Mouse (Mus musculus) intestine, postnatal 0 days (tissue): ENCODE data around the gene Nr2f6. TPM values are rescaled to one million over a fixed set of nuclear protein-coding genes. Genes with fewer than 3 reads are reported as not detected.

Source experiments
- ATAC-seq: fragments of 200-750 bp; cut with Nextera tagmentation; 2 replicates; pipeline ENCODE4 v1.8.0; 2017; ENCODE audit warnings: mild to moderate bottlenecking, moderate TSS enrichment, moderate library complexity
- H3K27ac ChIP-seq: fragments of 300-500 bp; sonication (generic); 2 replicates; pipeline ENCODE4 v1.5.1; 2014; ENCODE audit warnings: mild to moderate bottlenecking, low read depth, low read length, moderate library complexity
- H3K27me3 ChIP-seq: fragments of 300-500 bp; sonication (generic); replicated peaks from 2 replicates; pipeline ENCODE4 v1.6.1; 2014; ENCODE audit warnings: low read length, mixed read lengths; ENCODE audit not compliant: control insufficient read depth, insufficient read depth
- H3K36me3 ChIP-seq: fragments of 300-500 bp; sonication (generic); 2 replicates; pipeline ENCODE4 v1.6.1; 2014; ENCODE audit warnings: mild to moderate bottlenecking, moderate library complexity; ENCODE audit not compliant: control insufficient read depth, insufficient read depth
- H3K4me1 ChIP-seq: fragments of 300-500 bp; sonication (generic); replicated peaks from 2 replicates; pipeline ENCODE4 v1.6.1; 2014; ENCODE audit warnings: antibody characterized with exemption, low read length, mixed read lengths; ENCODE audit not compliant: control insufficient read depth, insufficient read depth
- H3K4me2 ChIP-seq: fragments of 300-500 bp; sonication (generic); replicated peaks from 2 replicates; pipeline ENCODE4 v1.6.1; 2014; ENCODE audit warnings: low read depth, mild to moderate bottlenecking, moderate library complexity
- H3K4me3 ChIP-seq: fragments of 300-500 bp; sonication (generic); 2 replicates; pipeline ENCODE4 v1.5.1; 2014; ENCODE audit warnings: low read depth, low read length
- H3K9ac ChIP-seq: fragments of 300-500 bp; sonication (generic); 2 replicates; pipeline ENCODE4 v1.6.1; 2014; ENCODE audit warnings: mild to moderate bottlenecking, low read depth, low read length
- H3K9me3 ChIP-seq: fragments of 300-500 bp; sonication (generic); 2 replicates; pipeline ENCODE4 v1.6.1; 2016; ENCODE audit warnings: mixed run types; ENCODE audit not compliant: control insufficient read depth
- CTCF ChIP-seq: sonication (generic); IDR thresholded peaks from 2 replicates; pipeline ENCODE4 v1.5.1; 2016; ENCODE audit warnings: low read depth, mild to moderate bottlenecking, control low read depth, antibody characterized with exemption, moderate library complexity
- WGBS: fragments of 180-500 bp; shearing (Covaris S2); extraction: QIAGEN DNeasy Blood & Tissue Kit; methylation state at CpG from one replicate; pipeline ENCODE4 v1.1.7; 2014; 5-methylcytosine and 5-hydroxymethylcytosine counted together
- polyA plus RNA-seq: library from polyadenylated mRNA; unstranded; fragments of >200 nt; fragmentation: Nextera tagmentation; extraction: Ambion mirVana; gene quantifications from 2 replicates; pipeline ENCODE4 v1.2.1, GENCODE M21; 2015

Gene Nr2f6
- polyA plus RNA-seq, 1 experiment from 2014 or later, result 58.5 TPM

- no peak for ATAC-seq
- H3K36me3 ChIP-seq, result peaks cover 17% of the 10 kb centered on the region
- WGBS, result 98% methylated on average over 2 of the region's 2 CpGs
These were observed 19.1 kb upstream of the Nr2f6 start for GRCm38 (mm10) chr8:71400826-71401225.

GRCm38 (mm10) chr8:71397701-71398100, 15.9 kb upstream of the Nr2f6 start:
- peaks cover 17% of the 10 kb centered on the region for H3K36me3 ChIP-seq
- H3K27me3 ChIP-seq, result no peaks in the 10 kb centered on the region
- H3K4me3 ChIP-seq, result peak overlapping the region; percentile 63; the same call in 1 of the 2 replicates
- no peak overlapping the region for H3K9ac ChIP-seq
- WGBS, result 80% methylated on average over 12 of the region's 12 CpGs
- no peaks in the 10 kb centered on the region for H3K9me3 ChIP-seq
- no peak for TF ChIP-seq CTCF
- peak overlapping the region; percentile 73 for H3K4me2 ChIP-seq
- H3K4me1 ChIP-seq, result 0 out of 2 replicates have a peak, but pooled peaks cover 5% of the 10 kb centered on the region
- no peak overlapping the region for H3K27ac ChIP-seq
- no peak for ATAC-seq

More at GRCm38 (mm10) chr8:71400826-71401225, 19.1 kb upstream of the Nr2f6 start:
- Histone ChIP-seq H3K4me3 (no peak overlapping the region), H3K27me3 (no peaks in the 10 kb centered on the region), H3K4me1 (0 out of 2 replicates have a peak, but pooled peaks cover 8% of the 10 kb centered on the region), H3K9ac (no peak overlapping the region), H3K4me2 (no peak overlapping the region), H3K27ac (no peak overlapping the region), H3K9me3 (no peaks in the 10 kb centered on the region)
- no peak for TF ChIP-seq CTCF

- no peaks in the 10 kb centered on the region for H3K27me3 ChIP-seq
- H3K9me3 ChIP-seq, result no peaks in the 10 kb centered on the region
- WGBS, result under 1% methylated on average over 34 of the region's 34 CpGs
- peak within 1 kb of the TSS; percentile 56 for H3K9ac ChIP-seq
- H3K4me3 ChIP-seq, result peak within 1 kb of the TSS; percentile 63
- H3K36me3 ChIP-seq, result peaks cover 17% of the 10 kb centered on the region
- TF ChIP-seq CTCF, result no peak
- peak within 1 kb of the TSS; percentile 73 for H3K4me2 ChIP-seq
- 0 out of 2 replicates have a peak, but pooled peaks cover 5% of the 10 kb centered on the region for H3K4me1 ChIP-seq
- peak within 1 kb of the TSS; percentile 37; the same call in 1 of the 2 replicates for H3K27ac ChIP-seq
- peak; percentile 85 for ATAC-seq
These were observed 15.0 kb upstream of the Nr2f6 start, which contains the start of gene Babam1 for GRCm38 (mm10) chr8:71396639-71397305. Gene Babam1 (plus strand): TSS chr8:71396861.

GRCm38 (mm10) chr8:71395629-71396028, 13.9 kb upstream of the Nr2f6 start, which contains the start of gene Ushbp1:
Gene Ushbp1 (minus strand): TSS chr8:71395802.
- Histone ChIP-seq H3K4me2 (peak within 1 kb of the TSS; percentile 73), H3K4me1 (0 out of 2 replicates have a peak, but pooled peaks cover 5% of the 10 kb centered on the region), H3K27ac (peak within 1 kb of the TSS; percentile 37; the same call in 1 of the 2 replicates), H3K27me3 (no peaks in the 10 kb centered on the region), H3K9ac (peak within 1 kb of the TSS; percentile 56; the same call in 1 of the 2 replicates), H3K36me3 (peaks cover 17% of the 10 kb centered on the region), H3K4me3 (peak within 1 kb of the TSS; percentile 63), H3K9me3 (no peaks in the 10 kb centered on the region)
- 75% methylated on average over 9 of the region's 9 CpGs for WGBS
- no peak for ATAC-seq
- TF ChIP-seq CTCF, result no peak

- H3K4me3 ChIP-seq, result no peak overlapping the region; the same call in 1 of the 2 replicates
These were observed 13.3 kb upstream of the Nr2f6 start for GRCm38 (mm10) chr8:71395071-71395470.

GRCm38 (mm10) chr8:71394481-71394880, 12.7 kb upstream of the Nr2f6 start:
- Histone ChIP-seq H3K4me1 (0 out of 2 replicates have a peak, but pooled peaks cover 5% of the 10 kb centered on the region), H3K4me2 (no peak overlapping the region), H3K9me3 (no peaks in the 10 kb centered on the region), H3K27ac (no peak overlapping the region), H3K27me3 (no peaks in the 10 kb centered on the region), H3K4me3 (no peak overlapping the region; the same call in 1 of the 2 replicates), H3K36me3 (peaks cover 11% of the 10 kb centered on the region), H3K9ac (no peak overlapping the region)
- WGBS, result 81% methylated on average over 7 of the region's 7 CpGs
- no peak for ATAC-seq
- no peak for TF ChIP-seq CTCF

More at GRCm38 (mm10) chr8:71395071-71395470, 13.3 kb upstream of the Nr2f6 start:
- no peak for TF ChIP-seq CTCF
- no peaks in the 10 kb centered on the region for H3K27me3 ChIP-seq
- no peaks in the 10 kb centered on the region for H3K9me3 ChIP-seq
- H3K36me3 ChIP-seq, result peaks cover 17% of the 10 kb centered on the region
- H3K27ac ChIP-seq, result no peak overlapping the region
- 0 out of 2 replicates have a peak, but pooled peaks cover 5% of the 10 kb centered on the region for H3K4me1 ChIP-seq
- WGBS, result 84% methylated on average over 10 of the region's 10 CpGs
- H3K9ac ChIP-seq, result no peak overlapping the region
- H3K4me2 ChIP-seq, result 0 out of 2 replicates have a peak overlapping the region, but pooled peaks have one; percentile 21
- no peak for ATAC-seq
